Mouse (Mus musculus) liver, adult 2 months (tissue): ENCODE data around the gene Slc38a10.

Experiments used
- CTCF ChIP-seq: fragments of 200-500 bp; IDR thresholded peaks from 2 replicates; pipeline ENCODE4 v1.5.1; 2011; ENCODE audit warnings: low read depth, low read length, control low read depth
- POLR2A ChIP-seq: fragments of 200-500 bp; IDR thresholded peaks from 2 replicates; pipeline ENCODE4 v1.6.1; 2011; ENCODE audit warnings: low read length, control low read depth; ENCODE audit not compliant: insufficient read depth; ENCODE audit errors: extremely low read depth

- no peak for TF ChIP-seq POLR2A
- no peak for TF ChIP-seq CTCF
Observed at GRCm38 (mm10) chr11:120071731-120072320, 79.3 kb downstream of the Slc38a10 start.
